Comparison of ENCODE assay signal across 8 mouse cellular contexts in the genomic region with DNA sequence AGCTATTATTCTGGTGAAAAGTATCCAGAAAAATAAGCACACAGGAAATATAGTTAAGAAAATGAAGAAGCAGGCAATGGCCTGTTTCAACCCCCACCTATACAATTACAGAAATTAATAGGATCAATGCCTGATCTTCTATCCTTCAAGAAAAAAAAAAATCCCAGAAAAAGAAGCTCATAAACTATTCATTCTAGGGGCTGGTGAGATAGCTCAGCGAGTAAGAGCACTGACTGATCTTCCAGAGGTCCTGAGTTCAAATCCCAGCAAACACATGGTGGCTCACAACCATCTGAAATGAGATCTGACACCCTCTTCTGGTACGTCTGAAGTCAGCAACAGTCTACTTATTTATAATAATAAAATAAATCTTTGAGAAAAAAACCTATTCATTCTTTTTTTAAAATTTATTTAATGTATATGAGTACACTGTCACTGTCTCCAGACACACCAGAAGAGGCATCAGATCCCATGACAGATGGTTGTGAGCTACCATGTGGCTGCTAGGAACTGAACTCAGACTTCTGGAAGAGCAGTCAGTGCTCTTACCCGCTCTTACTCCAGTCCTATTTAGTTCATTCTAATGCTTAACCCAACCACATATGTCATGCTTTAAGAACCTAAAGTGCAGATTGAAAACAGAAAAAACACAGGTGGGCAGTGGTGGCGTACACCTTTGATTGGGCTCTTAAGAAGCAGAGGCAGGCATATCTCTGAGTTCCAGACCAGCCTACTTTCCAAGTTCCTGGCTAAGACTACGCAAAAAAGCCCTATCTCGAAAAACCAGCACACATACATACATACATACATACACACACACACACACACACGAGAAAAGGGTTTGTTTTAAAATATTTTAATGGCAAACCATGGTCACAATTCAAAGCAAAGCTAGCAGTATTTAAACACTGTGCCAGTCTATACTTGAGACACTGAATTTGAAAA. TPM values are rescaled to one million over a fixed set of nuclear protein-coding genes. Genes with fewer than 3 reads are reported as not detected.
DNase-seq lines count a peak whose midpoint lies in the region; ATAC-seq and TF ChIP-seq lines count a peak whose summit lies in the region.

No protein-coding gene starts in this region.

- H3K4me2 ChIP-seq in limb, embryonic 13.5 days (replicated peaks), result peak overlapping the region; percentile 62

- DNase-seq in 3T3-L1 (ENCODE audit: low read depth, low spot score) (peak; percentile 13), A20 (ENCODE audit: low read depth, low spot score) (peak; percentile 41)
- peak; percentile 3 for DNase-seq in retina, postnatal 1 day
- DNase-seq in left cerebral cortex, postnatal 14 days (ENCODE audit: low spot score in 2 of 2), result no peak
- no peak for DNase-seq in layer of hippocampus, postnatal 14 days (ENCODE audit: low spot score in 2 of 2)
- DNase-seq in adrenal gland, postnatal 36 days, result no peak

- intact Hi-C loops in left cerebral cortex, postnatal 14 days (cut with DNase I), result loop anchor here (5.0 kb wide), 1 partner anchor 67 kb away; no protein-coding TSS in a partner anchor

- 0 out of 2 replicates have a peak, but pooled peaks have one; percentile 18 for TF ChIP-seq POLR2A in embryonic fibroblast, embryonic 13.5 days (IDR thresholded peaks at IDR 0.05; ENCODE audit: low read depth, low read length)

- peaks cover 17% of the 10 kb centered on the region for H3K36me3 ChIP-seq in limb, embryonic 13.5 days

- no peak overlapping the region for H3K27ac ChIP-seq in embryonic fibroblast, embryonic 13.5 days (ENCODE audit: insufficient read depth, low read length)
- no peak overlapping the region for H3K27ac ChIP-seq in limb, embryonic 13.5 days

- peak overlapping the region; percentile 76 for H3K4me3 ChIP-seq in embryonic fibroblast, embryonic 13.5 days (ENCODE audit: insufficient read depth, low read length)
- H3K4me3 ChIP-seq in limb, embryonic 13.5 days, result peak overlapping the region; percentile 97

- TF ChIP-seq CTCF in embryonic fibroblast, embryonic 13.5 days (IDR thresholded peaks at IDR 0.05; ENCODE audit: borderline replicate concordance, insufficient read depth, low read length), result no peak

- no peaks in the 10 kb centered on the region for H3K9me3 ChIP-seq in limb, embryonic 13.5 days

- no peak for ATAC-seq in limb, embryonic 13.5 days (ENCODE audit: low FRiP score, low read depth)

- 74% methylated on average over 7 of the region's 7 CpGs for WGBS in limb, embryonic 13.5 days

- no peaks in the 10 kb centered on the region for H3K27me3 ChIP-seq in limb, embryonic 13.5 days

- 0 out of 2 replicates have a peak overlapping the region, but pooled peaks have one; percentile 15 for H3K9ac ChIP-seq in limb, embryonic 13.5 days

- no peaks in the 10 kb centered on the region for H3K4me1 ChIP-seq in embryonic fibroblast, embryonic 13.5 days (ENCODE audit: control insufficient read depth, insufficient read depth, low read length)
- peaks cover 11% of the 10 kb centered on the region for H3K4me1 ChIP-seq in limb, embryonic 13.5 days

RNA-seq across cellular contexts. Expression of a gene that starts 1.6 kb away (rescaled TPM):
- 80.3 and 93.9 TPM in 2 replicates for polyA plus RNA-seq in embryonic fibroblast, embryonic 13.5 days (2011; ENCODE audit: insufficient read length, low read depth, missing spikeins)
- 59.8 and 60.5 TPM in 2 replicates for polyA plus RNA-seq in limb, embryonic 13.5 days (2015; fragmentation: Nextera tagmentation; extraction: Ambion mirVana)
- total RNA-seq in left cerebral cortex, postnatal 14 days (2021), result 100 to 1,000 TPM; 387 to 395 TPM
- 100 to 1,000 TPM; 373 to 392 TPM for total RNA-seq in layer of hippocampus, postnatal 14 days (2021)
- 10 to 100 TPM; 66.8 to 67.6 TPM for total RNA-seq in adrenal gland, postnatal 36 days (2021)

RNA-seq across cellular contexts. Expression of a gene that starts 48.0 kb away (rescaled TPM):
- polyA plus RNA-seq in embryonic fibroblast, embryonic 13.5 days (2011; ENCODE audit: insufficient read length, low read depth, missing spikeins), result 1.2 TPM in 2 replicates
- polyA plus RNA-seq in limb, embryonic 13.5 days (2015; fragmentation: Nextera tagmentation; extraction: Ambion mirVana), result 1.3 and 1.9 TPM in 2 replicates
- 1 to 10 TPM in 1 of 2 experiments, under 1 TPM in 1; 0.59 to 1.0 TPM for total RNA-seq in left cerebral cortex, postnatal 14 days (2021)
- 1 to 10 TPM; 1.0 to 1.8 TPM for total RNA-seq in layer of hippocampus, postnatal 14 days (2021)
- 1 to 10 TPM in 1 of 2 experiments, under 1 TPM in 1; 0.79 to 1.0 TPM for total RNA-seq in adrenal gland, postnatal 36 days (2021)

Comparison
In these comparisons a context has a peak if more than half of its experiments do, and no peak if none do; other contexts are left out.
1. DNase-seq: peak in 3T3-L1 (single experiment), A20 (single experiment) and retina, postnatal 1 day (single experiment); none in left cerebral cortex, postnatal 14 days (0 of 2), layer of hippocampus, postnatal 14 days (0 of 2) and adrenal gland, postnatal 36 days (0 of 2).
2. RNA of a gene that starts 1.6 kb away (total RNA-seq): 387 to 395 TPM in left cerebral cortex, postnatal 14 days and 373 to 392 TPM in layer of hippocampus, postnatal 14 days; 66.8 to 67.6 TPM in adrenal gland, postnatal 36 days; every median in the first group is over 4 times any median in the second.